Mouse (Mus musculus): ENCODE data around the gene Stk17b.

DNA sequence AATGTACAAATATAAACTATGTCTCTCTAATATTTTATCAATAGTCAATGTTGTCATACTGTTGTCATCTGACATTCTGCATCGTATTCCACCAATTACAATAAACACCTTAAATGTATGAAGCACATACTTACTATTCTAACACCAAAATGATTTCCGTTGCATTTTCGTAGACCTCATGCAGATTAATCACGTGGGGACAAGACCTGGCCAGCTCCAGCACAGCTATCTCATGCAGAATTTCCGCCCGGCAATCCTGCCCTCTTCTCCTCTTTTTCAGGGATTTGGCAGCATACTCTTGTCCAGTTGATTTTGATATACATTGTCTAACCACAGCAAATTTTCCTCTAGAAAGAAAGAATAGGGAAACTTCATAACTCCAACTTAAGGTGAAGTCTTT lies 13.5 kb downstream of the Stk17b start:
- no peak for TF ChIP-seq CTCF (IDR thresholded peaks at IDR 0.05; ENCODE audit: control insufficient read depth, insufficient read depth, low read length)
- TF ChIP-seq POLR2A (IDR thresholded peaks at IDR 0.05; ENCODE audit: borderline replicate concordance, control insufficient read depth, low read depth, low read length), result no peak
